Mouse (Mus musculus) heart, postnatal 0 days (tissue): ENCODE measurements around the gene Tpst1.

ENCODE experiments used
- CTCF ChIP-seq: IDR thresholded peaks from 2 replicates; pipeline ENCODE4 v1.5.1; 2016; ENCODE audit warnings: antibody characterized with exemption, control low read depth, low read depth
- EP300 ChIP-seq: IDR thresholded peaks from 2 replicates; pipeline ENCODE4 v1.6.1; 2016; ENCODE audit warnings: antibody characterized with exemption, low read depth

GRCm38 (mm10) chr5:130027696-130028095 lies 45.4 kb upstream of the Tpst1 start:
- no peak for TF ChIP-seq CTCF
- TF ChIP-seq EP300 = no peak
